Mouse (Mus musculus): Measurements from ENCODE around the gene Calhm5. TPM values are rescaled to one million over a fixed set of nuclear protein-coding genes. Genes with fewer than 3 reads are reported as not detected.

Calhm5 gene
- polyA plus RNA-seq, 1 experiment from 2014 or later: 1.6 TPM

- no peak overlapping the region for H3K27ac ChIP-seq (ENCODE audit: low read length)
- no peaks in the 10 kb centered on the region for H3K27me3 ChIP-seq (ENCODE audit: control insufficient read depth, insufficient read depth, low read length)
- H3K4me2 ChIP-seq (ENCODE audit: low read depth, low read length): no peak overlapping the region
- H3K9ac ChIP-seq (ENCODE audit: low read length): no peak overlapping the region
- H3K9me3 ChIP-seq (replicated peaks; ENCODE audit: control insufficient read depth, low read length): no peaks in the 10 kb centered on the region
- ATAC-seq (ENCODE audit: insufficient read depth, low FRiP score): no peak
- no peak overlapping the region for H3K4me3 ChIP-seq (replicated peaks; ENCODE audit: low read length)
- no peaks in the 10 kb centered on the region for H3K36me3 ChIP-seq (ENCODE audit: control insufficient read depth, insufficient read depth, low read length)
- H3K4me1 ChIP-seq (ENCODE audit: control insufficient read depth, insufficient read depth, low read length): no peaks in the 10 kb centered on the region
Observed at GRCm38 (mm10) chr10:34117770-34118169, 21.5 kb upstream of the Calhm5 start.

- Histone ChIP-seq H3K9me3 (replicated peaks; ENCODE audit: control insufficient read depth, low read length) (no peaks in the 10 kb centered on the region), H3K27me3 (ENCODE audit: control insufficient read depth, insufficient read depth, low read length) (no peaks in the 10 kb centered on the region), H3K27ac (ENCODE audit: low read length) (no peak overlapping the region), H3K36me3 (ENCODE audit: control insufficient read depth, insufficient read depth, low read length) (no peaks in the 10 kb centered on the region), H3K9ac (ENCODE audit: low read length) (no peak overlapping the region), H3K4me1 (ENCODE audit: control insufficient read depth, insufficient read depth, low read length) (no peaks in the 10 kb centered on the region), H3K4me2 (ENCODE audit: low read depth, low read length) (no peak overlapping the region), H3K4me3 (replicated peaks; ENCODE audit: low read length) (no peak overlapping the region)
- WGBS: 42% methylated on average over 3 of the region's 3 CpGs
- no peak for ATAC-seq (ENCODE audit: insufficient read depth, low FRiP score)
Observed at GRCm38 (mm10) chr10:34117131-34117530, 20.8 kb upstream of the Calhm5 start.

GRCm38 (mm10) chr10:34111964-34112738 lies 15.8 kb upstream of the Calhm5 start:
- Histone ChIP-seq H3K9me3 (replicated peaks; ENCODE audit: control insufficient read depth, low read length) (no peaks in the 10 kb centered on the region), H3K9ac (ENCODE audit: low read length) (no peak overlapping the region), H3K36me3 (ENCODE audit: control insufficient read depth, insufficient read depth, low read length) (no peaks in the 10 kb centered on the region), H3K27me3 (ENCODE audit: control insufficient read depth, insufficient read depth, low read length) (no peaks in the 10 kb centered on the region), H3K4me1 (ENCODE audit: control insufficient read depth, insufficient read depth, low read length) (no peaks in the 10 kb centered on the region), H3K27ac (ENCODE audit: low read length) (no peak overlapping the region), H3K4me2 (ENCODE audit: low read depth, low read length) (no peak overlapping the region), H3K4me3 (replicated peaks; ENCODE audit: low read length) (no peak overlapping the region)
- no peak for ATAC-seq (ENCODE audit: insufficient read depth, low FRiP score)
- WGBS: 50% methylated on average over 4 of the region's 4 CpGs

- H3K27me3 ChIP-seq (ENCODE audit: control insufficient read depth, insufficient read depth, low read length): no peaks in the 10 kb centered on the region
- ATAC-seq (ENCODE audit: insufficient read depth, low FRiP score): no peak
Observed at GRCm38 (mm10) chr10:34110863-34111465, 14.6 kb upstream of the Calhm5 start.

GRCm38 (mm10) chr10:34095964-34096363 lies 355 bp downstream of the Calhm5 start:
- 45% methylated on average over 12 of the region's 12 CpGs for WGBS

More at GRCm38 (mm10) chr10:34110863-34111465, 14.6 kb upstream of the Calhm5 start:
- Histone ChIP-seq H3K36me3 (ENCODE audit: control insufficient read depth, insufficient read depth, low read length) (no peaks in the 10 kb centered on the region), H3K9me3 (replicated peaks; ENCODE audit: control insufficient read depth, low read length) (no peaks in the 10 kb centered on the region), H3K4me3 (replicated peaks; ENCODE audit: low read length) (no peak overlapping the region), H3K27ac (ENCODE audit: low read length) (no peak overlapping the region), H3K9ac (ENCODE audit: low read length) (no peak overlapping the region), H3K4me1 (ENCODE audit: control insufficient read depth, insufficient read depth, low read length) (no peaks in the 10 kb centered on the region), H3K4me2 (ENCODE audit: low read depth, low read length) (no peak overlapping the region)
- WGBS: 82% methylated on average over 13 of the region's 13 CpGs

GRCm38 (mm10) chr10:34095147-34095546 lies 1.2 kb downstream of the Calhm5 start:
- no peaks in the 10 kb centered on the region for H3K36me3 ChIP-seq (ENCODE audit: control insufficient read depth, insufficient read depth, low read length)
- peak overlapping the region; percentile 49; the same call in 1 of the 2 replicates for H3K4me2 ChIP-seq (ENCODE audit: low read depth, low read length)
- H3K9ac ChIP-seq (ENCODE audit: low read length): no peak overlapping the region
- no peak overlapping the region for H3K27ac ChIP-seq (ENCODE audit: low read length)
- 89% methylated on average over 2 of the region's 2 CpGs for WGBS
- H3K4me1 ChIP-seq (ENCODE audit: control insufficient read depth, insufficient read depth, low read length): no peaks in the 10 kb centered on the region
- H3K4me3 ChIP-seq (replicated peaks; ENCODE audit: low read length): no peak overlapping the region
- no peaks in the 10 kb centered on the region for H3K9me3 ChIP-seq (replicated peaks; ENCODE audit: control insufficient read depth, low read length)
- no peak for ATAC-seq (ENCODE audit: insufficient read depth, low FRiP score)
- no peaks in the 10 kb centered on the region for H3K27me3 ChIP-seq (ENCODE audit: control insufficient read depth, insufficient read depth, low read length)

More at GRCm38 (mm10) chr10:34095964-34096363, 355 bp downstream of the Calhm5 start:
- Histone ChIP-seq H3K9me3 (replicated peaks; ENCODE audit: control insufficient read depth, low read length) (no peaks in the 10 kb centered on the region), H3K36me3 (ENCODE audit: control insufficient read depth, insufficient read depth, low read length) (no peaks in the 10 kb centered on the region), H3K4me3 (replicated peaks; ENCODE audit: low read length) (peak overlapping the region; percentile 36), H3K9ac (ENCODE audit: low read length) (peak overlapping the region; percentile 60), H3K27ac (ENCODE audit: low read length) (peak overlapping the region; percentile 27; the same call in 1 of the 2 replicates), H3K4me1 (ENCODE audit: control insufficient read depth, insufficient read depth, low read length) (no peaks in the 10 kb centered on the region), H3K4me2 (ENCODE audit: low read depth, low read length) (peak overlapping the region; percentile 49), H3K27me3 (ENCODE audit: control insufficient read depth, insufficient read depth, low read length) (no peaks in the 10 kb centered on the region)
- 0 out of 2 replicates have a peak, but pooled peaks have one; percentile 25 for ATAC-seq (ENCODE audit: insufficient read depth, low FRiP score)

GRCm38 (mm10) chr10:34091888-34092287 lies 4.4 kb downstream of the Calhm5 start:
- 63% methylated on average over 5 of the region's 5 CpGs for WGBS
- Histone ChIP-seq H3K9ac (ENCODE audit: low read length) (no peak overlapping the region), H3K4me3 (replicated peaks; ENCODE audit: low read length) (no peak overlapping the region), H3K4me1 (ENCODE audit: control insufficient read depth, insufficient read depth, low read length) (no peaks in the 10 kb centered on the region), H3K27me3 (ENCODE audit: control insufficient read depth, insufficient read depth, low read length) (no peaks in the 10 kb centered on the region), H3K27ac (ENCODE audit: low read length) (no peak overlapping the region), H3K9me3 (replicated peaks; ENCODE audit: control insufficient read depth, low read length) (no peaks in the 10 kb centered on the region), H3K4me2 (ENCODE audit: low read depth, low read length) (no peak overlapping the region), H3K36me3 (ENCODE audit: control insufficient read depth, insufficient read depth, low read length) (no peaks in the 10 kb centered on the region)
- no peak for ATAC-seq (ENCODE audit: insufficient read depth, low FRiP score)

- H3K4me1 ChIP-seq (ENCODE audit: control insufficient read depth, insufficient read depth, low read length): no peaks in the 10 kb centered on the region
- no peaks in the 10 kb centered on the region for H3K27me3 ChIP-seq (ENCODE audit: control insufficient read depth, insufficient read depth, low read length)
- no peak overlapping the region for H3K4me2 ChIP-seq (ENCODE audit: low read depth, low read length)
- H3K27ac ChIP-seq (ENCODE audit: low read length): no peak overlapping the region
- H3K9ac ChIP-seq (ENCODE audit: low read length): no peak overlapping the region
- H3K36me3 ChIP-seq (ENCODE audit: control insufficient read depth, insufficient read depth, low read length): no peaks in the 10 kb centered on the region
- ATAC-seq (ENCODE audit: insufficient read depth, low FRiP score): no peak
- no peak overlapping the region for H3K4me3 ChIP-seq (replicated peaks; ENCODE audit: low read length)
- WGBS: 83% methylated on average over 1 of the region's 1 CpGs
- no peaks in the 10 kb centered on the region for H3K9me3 ChIP-seq (replicated peaks; ENCODE audit: control insufficient read depth, low read length)
Observed at GRCm38 (mm10) chr10:34090481-34090880, 5.8 kb downstream of the Calhm5 start.

GRCm38 (mm10) chr10:34089517-34089916 lies 6.8 kb downstream of the Calhm5 start:
- Histone ChIP-seq H3K4me1 (ENCODE audit: control insufficient read depth, insufficient read depth, low read length) (no peaks in the 10 kb centered on the region), H3K4me2 (ENCODE audit: low read depth, low read length) (no peak overlapping the region), H3K36me3 (ENCODE audit: control insufficient read depth, insufficient read depth, low read length) (no peaks in the 10 kb centered on the region), H3K27me3 (ENCODE audit: control insufficient read depth, insufficient read depth, low read length) (no peaks in the 10 kb centered on the region), H3K27ac (ENCODE audit: low read length) (no peak overlapping the region), H3K4me3 (replicated peaks; ENCODE audit: low read length) (no peak overlapping the region), H3K9me3 (replicated peaks; ENCODE audit: control insufficient read depth, low read length) (no peaks in the 10 kb centered on the region), H3K9ac (ENCODE audit: low read length) (no peak overlapping the region)
- WGBS: 58% methylated on average over 3 of the region's 3 CpGs
- no peak for ATAC-seq (ENCODE audit: insufficient read depth, low FRiP score)

All from stomach, embryonic 16.5 days (tissue).